Mouse (Mus musculus) CH12.LX (cell line): Measurements from ENCODE around the gene Fam71d.

ENCODE experiments used
- CTCF ChIP-seq, 2 experiments: IDR thresholded peaks in 1 of 2; conservative IDR thresholded peaks in 1 of 2; 2 replicates each; pipeline ENCODE4 v1.5.1; 2011 to 2012; ENCODE audit warnings: low read depth in 2 of 2, low read length in 2 of 2, improper control_type of control experiment in 1 of 2, inconsistent platforms in 1 of 2, mild to moderate bottlenecking in 1 of 2, moderate library complexity in 1 of 2
- EP300 ChIP-seq: IDR thresholded peaks from 2 replicates; pipeline ENCODE4 v1.6.1; 2011; ENCODE audit warnings: low read length, improper control_type of control experiment
- ETS1 ChIP-seq: conservative IDR thresholded peaks from 2 replicates; pipeline ENCODE4 v1.6.1; 2012; ENCODE audit warnings: low read depth, mild to moderate bottlenecking, inconsistent platforms, low read length, improper control_type of control experiment, moderate library complexity
- MAFK ChIP-seq: IDR thresholded peaks from 2 replicates; pipeline ENCODE4 v1.6.1; 2011; ENCODE audit warnings: low read length, improper control_type of control experiment; ENCODE audit not compliant: insufficient replicate concordance
- POLR2A ChIP-seq: IDR thresholded peaks from 2 replicates; pipeline ENCODE4 v1.6.1; 2011; ENCODE audit warnings: low read depth, mild to moderate bottlenecking, improper control_type of control experiment, low read length
- RAD21 ChIP-seq: IDR thresholded peaks from 2 replicates; pipeline ENCODE4 v1.6.1; 2011; ENCODE audit warnings: low read depth, mild to moderate bottlenecking, low read length, improper control_type of control experiment, moderate library complexity
- SMC3 ChIP-seq: IDR thresholded peaks from 2 replicates; pipeline ENCODE4 v1.6.1; 2011; ENCODE audit warnings: low read depth, low read length, improper control_type of control experiment
- UBTF ChIP-seq: IDR thresholded peaks from 2 replicates; pipeline ENCODE4 v1.6.1; 2012; ENCODE audit warnings: low read depth, mild to moderate bottlenecking, inconsistent platforms, low read length, improper control_type of control experiment, moderate library complexity
- USF1 ChIP-seq: IDR thresholded peaks from 2 replicates; pipeline ENCODE4 v1.6.1; 2014; ENCODE audit warnings: low read depth, mild to moderate bottlenecking, inconsistent platforms, low read length, improper control_type of control experiment
- ZMIZ1 ChIP-seq: IDR thresholded peaks from 2 replicates; pipeline ENCODE4 v1.6.1; 2012; ENCODE audit warnings: low read depth, mild to moderate bottlenecking, inconsistent platforms, low read length, improper control_type of control experiment

- TF ChIP-seq EP300 (no peak), MAFK (no peak), CTCF (conservative IDR thresholded peaks at IDR 0.05 in 1 of 2, IDR thresholded peaks at IDR 0.05 in 1 of 2; ENCODE audit: low read depth in 2 of 2, low read length in 2 of 2) (no peak), POLR2A (no peak), SMC3 (no peak), USF1 (no peak), ZMIZ1 (no peak), RAD21 (no peak), ETS1 (no peak), UBTF (no peak)
Measured at GRCm38 (mm10) chr12:78778423-78779067, 87.2 kb downstream of the Fam71d start.
